Mouse (Mus musculus): ENCODE data around the gene Inppl1. TPM values are rescaled to one million over a fixed set of nuclear protein-coding genes. Genes with fewer than 3 reads are reported as not detected.
A peak's percentile ranks its signal among the peaks of the same experiment; 100 is the strongest.

Inppl1 gene
- total and polyA plus RNA-seq, 2 experiments from 2014 or later: 9.6 to 15.4 TPM

- Histone ChIP-seq H3K9ac (peak overlapping the region; percentile 51), H3K9me3 (ENCODE audit: low read length) (no peaks in the 10 kb centered on the region), H3K4me1 (ENCODE audit: insufficient read depth) (no peaks in the 10 kb centered on the region), H3K27ac (ENCODE audit: low read depth, low read length) (peak overlapping the region; percentile 17), H3K4me3 (ENCODE audit: low read depth, low read length) (peak overlapping the region; percentile 50), H3K27me3 (ENCODE audit: insufficient read depth, low read length) (no peaks in the 10 kb centered on the region; the same call in 1 of the 2 replicates), H3K36me3 (ENCODE audit: insufficient read depth) (no peaks in the 10 kb centered on the region), H3K4me2 (ENCODE audit: low read depth) (peak overlapping the region; percentile 99)
- DNase-seq (no peak), ATAC-seq (no peak)
- under 1% methylated on average over 20 of the region's 20 CpGs for WGBS
- no peak for TF ChIP-seq CTCF (IDR thresholded peaks at IDR 0.05; ENCODE audit: low read depth)
These were observed 849 bp downstream of the Inppl1 start for GRCm38 (mm10) chr7:101837154-101837605.

DNA sequence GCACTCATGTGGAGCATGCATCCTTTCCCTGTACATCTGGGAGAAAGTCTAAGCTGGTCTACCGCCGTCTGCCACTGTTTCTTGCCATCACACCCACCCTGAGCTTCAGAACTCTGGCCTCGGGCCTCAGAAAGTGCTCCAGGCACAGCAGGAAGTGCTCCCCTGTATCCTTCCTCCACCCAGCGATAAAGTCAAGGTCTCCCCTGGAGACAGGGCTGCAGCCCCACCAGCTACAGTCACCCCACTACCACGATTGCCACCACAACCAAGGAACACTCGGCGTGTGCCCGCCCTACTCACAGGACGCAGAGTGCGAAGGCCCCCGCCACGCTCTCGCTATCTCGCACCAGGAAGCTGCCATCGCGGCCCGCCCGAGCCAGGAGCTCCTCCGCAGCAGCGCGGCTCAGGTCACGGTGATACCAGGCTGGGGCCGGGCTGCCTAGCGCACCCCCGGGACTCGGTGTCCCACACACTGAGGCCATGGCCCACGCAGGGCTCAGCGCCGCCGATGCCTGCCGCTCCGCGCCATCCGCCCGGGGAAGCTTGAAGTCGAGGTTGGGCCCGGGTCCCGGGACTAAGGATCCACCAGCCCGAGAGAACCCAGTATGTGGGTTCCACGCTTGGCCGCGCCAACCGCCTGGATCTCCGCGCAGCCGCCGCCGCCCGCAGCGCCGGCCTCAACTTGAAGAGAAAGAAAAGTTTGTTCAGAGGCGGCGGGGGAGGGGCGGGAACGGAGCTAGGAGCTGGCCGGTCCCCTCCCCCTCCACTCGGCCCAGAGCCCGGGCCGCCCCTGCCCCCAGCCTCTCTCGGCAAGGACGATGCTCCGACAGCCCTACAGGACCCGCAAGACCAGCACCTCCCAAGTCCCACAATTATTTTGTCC lies 1.5 kb downstream of the Inppl1 start:
- under 1% methylated on average over 62 of the region's 63 CpGs for WGBS

GRCm38 (mm10) chr7:101835457-101836109 lies 2.4 kb downstream of the Inppl1 start:
- no peak for ATAC-seq
- TF ChIP-seq CTCF (IDR thresholded peaks at IDR 0.05; ENCODE audit: low read depth): no peak
- WGBS: 38% methylated on average over 5 of the region's 5 CpGs
- H3K4me1 ChIP-seq (ENCODE audit: insufficient read depth): no peaks in the 10 kb centered on the region
- H3K27ac ChIP-seq (ENCODE audit: low read depth, low read length): no peak overlapping the region
- H3K4me3 ChIP-seq (ENCODE audit: low read depth, low read length): peak overlapping the region; percentile 50; the same call in 1 of the 2 replicates
- DNase-seq: no peak
- no peak overlapping the region for H3K9ac ChIP-seq
- H3K27me3 ChIP-seq (ENCODE audit: insufficient read depth, low read length): no peaks in the 10 kb centered on the region; the same call in 1 of the 2 replicates
- peak overlapping the region; percentile 99 for H3K4me2 ChIP-seq (ENCODE audit: low read depth)
- peaks cover 8% of the 10 kb centered on the region; the same call in 1 of the 2 replicates for H3K36me3 ChIP-seq (ENCODE audit: insufficient read depth)
- no peaks in the 10 kb centered on the region for H3K9me3 ChIP-seq (ENCODE audit: low read length)

More for the DNA sequence above, 1.5 kb downstream of the Inppl1 start:
- TF ChIP-seq CTCF (IDR thresholded peaks at IDR 0.05; ENCODE audit: low read depth): no peak
- Histone ChIP-seq H3K4me2 (ENCODE audit: low read depth) (peak overlapping the region; percentile 99), H3K4me1 (ENCODE audit: insufficient read depth) (no peaks in the 10 kb centered on the region), H3K9ac (peak overlapping the region; percentile 51), H3K27ac (ENCODE audit: low read depth, low read length) (peak overlapping the region; percentile 17), H3K9me3 (ENCODE audit: low read length) (no peaks in the 10 kb centered on the region), H3K36me3 (ENCODE audit: insufficient read depth) (peaks cover 4% of the 10 kb centered on the region; the same call in 1 of the 2 replicates), H3K4me3 (ENCODE audit: low read depth, low read length) (peak overlapping the region; percentile 50), H3K27me3 (ENCODE audit: insufficient read depth, low read length) (no peaks in the 10 kb centered on the region; the same call in 1 of the 2 replicates)
- ATAC-seq (peak; percentile 32), DNase-seq (peak; percentile 53)

DNA sequence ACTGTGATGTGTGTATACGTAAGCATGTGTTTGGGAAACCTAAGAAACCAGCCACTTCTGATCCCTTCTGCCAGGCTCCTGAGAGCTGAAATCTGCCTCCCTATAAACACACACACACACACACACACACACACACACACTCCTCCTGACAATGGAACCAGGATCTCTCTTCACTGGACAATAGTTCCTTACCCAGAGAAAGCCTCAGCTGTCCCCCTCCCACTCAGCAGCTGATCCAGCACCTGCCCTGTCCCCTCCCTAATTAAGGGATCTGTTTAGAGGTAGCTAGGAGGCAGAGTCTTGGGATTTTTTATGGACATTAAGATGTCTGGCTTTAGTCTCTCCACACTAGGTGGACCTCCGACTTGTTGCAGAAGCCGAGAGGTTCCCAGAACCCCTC lies 3.1 kb downstream of the Inppl1 start:
- no peaks in the 10 kb centered on the region; the same call in 1 of the 2 replicates for H3K27me3 ChIP-seq (ENCODE audit: insufficient read depth, low read length)
- no peak overlapping the region; the same call in 1 of the 2 replicates for H3K4me2 ChIP-seq (ENCODE audit: low read depth)
- WGBS: 55% methylated on average over 3 of the region's 3 CpGs
- no peaks in the 10 kb centered on the region for H3K9me3 ChIP-seq (ENCODE audit: low read length)
- DNase-seq (no peak), ATAC-seq (no peak)
- no peak overlapping the region for H3K9ac ChIP-seq
- H3K27ac ChIP-seq (ENCODE audit: low read depth, low read length): no peak overlapping the region
- no peak for TF ChIP-seq CTCF (IDR thresholded peaks at IDR 0.05; ENCODE audit: low read depth)
- H3K4me3 ChIP-seq (ENCODE audit: low read depth, low read length): no peak overlapping the region
- H3K36me3 ChIP-seq (ENCODE audit: insufficient read depth): peaks cover 8% of the 10 kb centered on the region; the same call in 1 of the 2 replicates
- no peaks in the 10 kb centered on the region for H3K4me1 ChIP-seq (ENCODE audit: insufficient read depth)

GRCm38 (mm10) chr7:101833916-101834584 lies 4.0 kb downstream of the Inppl1 start:
- no peak overlapping the region for H3K4me3 ChIP-seq (ENCODE audit: low read depth, low read length)
- H3K4me2 ChIP-seq (ENCODE audit: low read depth): no peak overlapping the region
- 35% methylated on average over 3 of the region's 3 CpGs for WGBS
- H3K4me1 ChIP-seq (ENCODE audit: insufficient read depth): no peaks in the 10 kb centered on the region
- DNase-seq (peak; percentile 52), ATAC-seq (peak; percentile 54)
- no peaks in the 10 kb centered on the region for H3K9me3 ChIP-seq (ENCODE audit: low read length)
- peaks cover 8% of the 10 kb centered on the region for H3K36me3 ChIP-seq (ENCODE audit: insufficient read depth)
- TF ChIP-seq CTCF (IDR thresholded peaks at IDR 0.05; ENCODE audit: low read depth): no peak
- H3K27ac ChIP-seq (ENCODE audit: low read depth, low read length): no peak overlapping the region
- H3K27me3 ChIP-seq (ENCODE audit: insufficient read depth, low read length): no peaks in the 10 kb centered on the region; the same call in 1 of the 2 replicates
- no peak overlapping the region for H3K9ac ChIP-seq

GRCm38 (mm10) chr7:101833352-101833751 lies 4.7 kb downstream of the Inppl1 start:
- 73% methylated on average over 5 of the region's 5 CpGs for WGBS
- H3K27ac ChIP-seq (ENCODE audit: low read depth, low read length): no peak overlapping the region
- no peaks in the 10 kb centered on the region for H3K9me3 ChIP-seq (ENCODE audit: low read length)
- H3K9ac ChIP-seq: no peak overlapping the region
- no peak for DNase-seq
- H3K4me2 ChIP-seq (ENCODE audit: low read depth): no peak overlapping the region
- no peak overlapping the region for H3K4me3 ChIP-seq (ENCODE audit: low read depth, low read length)
- H3K4me1 ChIP-seq (ENCODE audit: insufficient read depth): no peaks in the 10 kb centered on the region
- TF ChIP-seq CTCF (IDR thresholded peaks at IDR 0.05; ENCODE audit: low read depth): peak; percentile 12; the same call in 1 of the 2 replicates
- ATAC-seq: no peak
- no peaks in the 10 kb centered on the region; the same call in 1 of the 2 replicates for H3K27me3 ChIP-seq (ENCODE audit: insufficient read depth, low read length)
- peaks cover 8% of the 10 kb centered on the region for H3K36me3 ChIP-seq (ENCODE audit: insufficient read depth)

Data from forebrain, postnatal 0 days (tissue).